Mouse (Mus musculus): ENCODE data around the gene Tarm1. TPM values are rescaled to one million over a fixed set of nuclear protein-coding genes. Genes with fewer than 3 reads are reported as not detected.

The Tarm1 gene
- polyA plus RNA-seq (2014; fragmentation: Nextera tagmentation; extraction: Ambion mirVana), result not detected in 2 replicates

- DNase-seq (ENCODE audit: low spot score), result no peak
- Histone ChIP-seq H3K4me1 (ENCODE audit: control insufficient read depth, insufficient read depth, low read length) (no peaks in the 10 kb centered on the region), H3K4me2 (ENCODE audit: low read depth) (no peak within 1 kb of the TSS), H3K27me3 (ENCODE audit: control insufficient read depth, insufficient read depth, low read length) (no peaks in the 10 kb centered on the region), H3K9ac (ENCODE audit: low read length) (no peak within 1 kb of the TSS), H3K27ac (ENCODE audit: low read depth, low read length) (no peak within 1 kb of the TSS), H3K36me3 (ENCODE audit: control insufficient read depth, insufficient read depth, low read length) (no peaks in the 10 kb centered on the region), H3K4me3 (ENCODE audit: low read depth, low read length) (no peak within 1 kb of the TSS), H3K9me3 (ENCODE audit: control insufficient read depth, low read length) (no peaks in the 10 kb centered on the region)
- no peak for ATAC-seq (ENCODE audit: insufficient read depth, low FRiP score, low TSS enrichment)
- WGBS, result 86% methylated on average over 6 of the region's 6 CpGs
These were observed at the start of gene Tarm1 for GRCm38 (mm10) chr7:3502439-3502838. TSS of gene Tarm1 (minus strand) at chr7:3502624.

GRCm38 (mm10) chr7:3505913-3506312 lies 3.5 kb upstream of the Tarm1 start:
- ATAC-seq (ENCODE audit: insufficient read depth, low FRiP score, low TSS enrichment) (no peak), DNase-seq (ENCODE audit: low spot score) (no peak)
- no peak overlapping the region for H3K4me3 ChIP-seq (ENCODE audit: low read depth, low read length)
- H3K27ac ChIP-seq (ENCODE audit: low read depth, low read length), result no peak overlapping the region
- H3K9ac ChIP-seq (ENCODE audit: low read length), result no peak overlapping the region
- no peaks in the 10 kb centered on the region for H3K9me3 ChIP-seq (ENCODE audit: control insufficient read depth, low read length)
- H3K4me1 ChIP-seq (ENCODE audit: control insufficient read depth, insufficient read depth, low read length), result no peaks in the 10 kb centered on the region
- H3K27me3 ChIP-seq (ENCODE audit: control insufficient read depth, insufficient read depth, low read length), result no peaks in the 10 kb centered on the region
- 78% methylated on average over 3 of the region's 3 CpGs for WGBS
- no peak overlapping the region for H3K4me2 ChIP-seq (ENCODE audit: low read depth)
- H3K36me3 ChIP-seq (ENCODE audit: control insufficient read depth, insufficient read depth, low read length), result no peaks in the 10 kb centered on the region

DNA sequence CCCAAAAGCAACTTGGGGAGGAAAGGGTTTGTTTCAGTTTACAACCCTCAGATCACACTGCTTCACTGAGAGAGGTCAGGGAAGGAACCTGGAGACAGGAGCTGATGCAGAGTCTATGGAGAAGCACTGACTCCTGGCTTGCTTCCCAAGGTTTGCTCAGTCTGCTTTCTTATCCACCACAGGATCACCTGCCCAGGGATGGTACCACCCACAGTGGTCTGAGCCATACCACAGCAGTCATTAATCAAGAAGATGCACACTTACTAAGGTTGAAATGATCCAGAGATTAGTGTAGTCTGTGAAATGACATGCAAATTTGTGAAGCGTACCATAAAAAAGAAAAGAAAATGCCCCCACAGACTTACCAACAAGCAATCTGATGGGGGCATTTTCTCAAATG lies 2.0 kb downstream of the Tarm1 start:
- Histone ChIP-seq H3K27me3 (ENCODE audit: control insufficient read depth, insufficient read depth, low read length) (no peaks in the 10 kb centered on the region), H3K4me3 (ENCODE audit: low read depth, low read length) (no peak overlapping the region), H3K4me1 (ENCODE audit: control insufficient read depth, insufficient read depth, low read length) (no peaks in the 10 kb centered on the region), H3K9ac (ENCODE audit: low read length) (no peak overlapping the region), H3K4me2 (ENCODE audit: low read depth) (no peak overlapping the region), H3K9me3 (ENCODE audit: control insufficient read depth, low read length) (no peaks in the 10 kb centered on the region), H3K36me3 (ENCODE audit: control insufficient read depth, insufficient read depth, low read length) (no peaks in the 10 kb centered on the region), H3K27ac (ENCODE audit: low read depth, low read length) (no peak overlapping the region)
- no peak for ATAC-seq (ENCODE audit: insufficient read depth, low FRiP score, low TSS enrichment)
- WGBS, result 84% methylated on average over 1 of the region's 1 CpGs
- no peak for DNase-seq (ENCODE audit: low spot score)

- Histone ChIP-seq H3K9ac (ENCODE audit: low read length) (no peak overlapping the region), H3K9me3 (ENCODE audit: control insufficient read depth, low read length) (peaks cover 2% of the 10 kb centered on the region; the same call in 1 of the 2 replicates), H3K27me3 (ENCODE audit: control insufficient read depth, insufficient read depth, low read length) (no peaks in the 10 kb centered on the region), H3K36me3 (ENCODE audit: control insufficient read depth, insufficient read depth, low read length) (no peaks in the 10 kb centered on the region), H3K27ac (ENCODE audit: low read depth, low read length) (no peak overlapping the region), H3K4me3 (ENCODE audit: low read depth, low read length) (no peak overlapping the region), H3K4me1 (ENCODE audit: control insufficient read depth, insufficient read depth, low read length) (no peaks in the 10 kb centered on the region), H3K4me2 (ENCODE audit: low read depth) (no peak overlapping the region)
- ATAC-seq (ENCODE audit: insufficient read depth, low FRiP score, low TSS enrichment) (no peak), DNase-seq (ENCODE audit: low spot score) (no peak)
- WGBS, result 90% methylated on average over 6 of the region's 6 CpGs
These were observed 20.3 kb downstream of the Tarm1 start for GRCm38 (mm10) chr7:3481948-3482608.

- no peaks in the 10 kb centered on the region for H3K4me1 ChIP-seq (ENCODE audit: control insufficient read depth, insufficient read depth, low read length)
- H3K9ac ChIP-seq (ENCODE audit: low read length), result no peak overlapping the region
- H3K4me3 ChIP-seq (ENCODE audit: low read depth, low read length), result no peak overlapping the region
- whole genome bisulfite sequencing, result 74% methylated on average over 5 of the region's 5 CpGs
- no peak for DNase-seq (ENCODE audit: low spot score)
- no peak for ATAC-seq (ENCODE audit: insufficient read depth, low FRiP score, low TSS enrichment)
- no peaks in the 10 kb centered on the region for H3K27me3 ChIP-seq (ENCODE audit: control insufficient read depth, insufficient read depth, low read length)
- no peaks in the 10 kb centered on the region; the same call in 1 of the 2 replicates for H3K9me3 ChIP-seq (ENCODE audit: control insufficient read depth, low read length)
- H3K27ac ChIP-seq (ENCODE audit: low read depth, low read length), result no peak overlapping the region
- no peak overlapping the region for H3K4me2 ChIP-seq (ENCODE audit: low read depth)
- H3K36me3 ChIP-seq (ENCODE audit: control insufficient read depth, insufficient read depth, low read length), result no peaks in the 10 kb centered on the region
These were observed 25.7 kb downstream of the Tarm1 start for GRCm38 (mm10) chr7:3476728-3477127.

GRCm38 (mm10) chr7:3474291-3475080 lies 27.9 kb downstream of the Tarm1 start:
- Histone ChIP-seq H3K9ac (ENCODE audit: low read length) (peak overlapping the region; percentile 26; the same call in 1 of the 2 replicates), H3K4me2 (ENCODE audit: low read depth) (peak overlapping the region; percentile 27), H3K9me3 (ENCODE audit: control insufficient read depth, low read length) (no peaks in the 10 kb centered on the region), H3K36me3 (ENCODE audit: control insufficient read depth, insufficient read depth, low read length) (no peaks in the 10 kb centered on the region), H3K27ac (ENCODE audit: low read depth, low read length) (no peak overlapping the region), H3K4me1 (ENCODE audit: control insufficient read depth, insufficient read depth, low read length) (no peaks in the 10 kb centered on the region), H3K27me3 (ENCODE audit: control insufficient read depth, insufficient read depth, low read length) (no peaks in the 10 kb centered on the region), H3K4me3 (ENCODE audit: low read depth, low read length) (no peak overlapping the region; the same call in 1 of the 2 replicates)
- WGBS, result 5% methylated on average over 19 of the region's 19 CpGs
- ATAC-seq (ENCODE audit: insufficient read depth, low FRiP score, low TSS enrichment), result no peak
- DNase-seq (ENCODE audit: low spot score), result peak; percentile 27

DNA sequence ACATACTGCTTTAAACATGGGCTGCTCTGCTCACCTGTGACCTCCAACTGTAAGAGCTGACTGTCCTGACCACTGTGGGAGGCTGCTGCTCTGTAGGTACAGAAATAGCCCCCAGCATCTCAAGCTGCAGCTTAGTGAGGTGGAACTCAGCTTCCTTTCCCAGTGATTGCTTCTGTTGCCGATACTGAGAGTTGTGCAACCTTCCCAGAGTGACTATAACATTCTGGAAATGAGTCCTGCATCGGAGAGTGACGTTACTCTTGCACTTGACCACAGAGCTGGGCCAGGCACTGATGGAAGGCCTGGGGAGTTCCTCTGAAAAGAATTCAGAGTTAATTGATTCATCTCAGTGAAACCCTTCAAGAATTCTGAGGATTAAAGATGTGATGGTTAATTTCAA lies 29.6 kb downstream of the Tarm1 start:
- H3K36me3 ChIP-seq (ENCODE audit: control insufficient read depth, insufficient read depth, low read length), result no peaks in the 10 kb centered on the region
- no peak overlapping the region for H3K9ac ChIP-seq (ENCODE audit: low read length)
- H3K4me1 ChIP-seq (ENCODE audit: control insufficient read depth, insufficient read depth, low read length), result no peaks in the 10 kb centered on the region
- no peaks in the 10 kb centered on the region for H3K9me3 ChIP-seq (ENCODE audit: control insufficient read depth, low read length)
- no peak for ATAC-seq (ENCODE audit: insufficient read depth, low FRiP score, low TSS enrichment)
- 84% methylated on average over 3 of the region's 3 CpGs for WGBS
- H3K27ac ChIP-seq (ENCODE audit: low read depth, low read length), result no peak overlapping the region
- H3K27me3 ChIP-seq (ENCODE audit: control insufficient read depth, insufficient read depth, low read length), result no peaks in the 10 kb centered on the region
- H3K4me3 ChIP-seq (ENCODE audit: low read depth, low read length), result no peak overlapping the region
- DNase-seq (ENCODE audit: low spot score), result no peak
- H3K4me2 ChIP-seq (ENCODE audit: low read depth), result no peak overlapping the region

- H3K4me2 ChIP-seq (ENCODE audit: low read depth), result no peak overlapping the region
- WGBS, result 74% methylated on average over 2 of the region's 2 CpGs
- no peak overlapping the region for H3K4me3 ChIP-seq (ENCODE audit: low read depth, low read length)
- H3K36me3 ChIP-seq (ENCODE audit: control insufficient read depth, insufficient read depth, low read length), result no peaks in the 10 kb centered on the region
- no peak overlapping the region for H3K9ac ChIP-seq (ENCODE audit: low read length)
- DNase-seq (ENCODE audit: low spot score) (no peak), ATAC-seq (ENCODE audit: insufficient read depth, low FRiP score, low TSS enrichment) (no peak)
- H3K9me3 ChIP-seq (ENCODE audit: control insufficient read depth, low read length), result no peaks in the 10 kb centered on the region
- no peaks in the 10 kb centered on the region for H3K27me3 ChIP-seq (ENCODE audit: control insufficient read depth, insufficient read depth, low read length)
- no peak overlapping the region for H3K27ac ChIP-seq (ENCODE audit: low read depth, low read length)
- no peaks in the 10 kb centered on the region for H3K4me1 ChIP-seq (ENCODE audit: control insufficient read depth, insufficient read depth, low read length)
These were observed 33.8 kb downstream of the Tarm1 start for GRCm38 (mm10) chr7:3468614-3469013.

DNA sequence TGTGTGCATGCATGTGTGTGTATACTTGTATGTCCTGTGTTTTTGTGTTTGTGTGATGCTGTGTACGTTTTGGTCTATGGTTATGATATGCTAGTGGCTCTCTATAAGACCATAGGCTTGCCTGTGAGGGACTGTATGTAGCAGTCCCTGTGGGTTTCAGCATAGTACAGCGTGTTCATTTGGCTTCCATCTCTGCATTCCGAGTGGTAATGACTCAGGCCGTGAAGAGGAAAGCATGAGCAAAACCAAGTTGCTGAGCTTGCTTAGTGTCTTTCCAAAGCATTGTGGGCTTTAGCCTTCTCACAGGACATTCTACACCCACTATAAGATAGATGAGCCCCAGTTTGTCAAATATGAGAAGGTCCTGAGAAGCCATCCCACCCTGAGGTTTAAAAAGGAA lies 39.1 kb downstream of the Tarm1 start:
- Histone ChIP-seq H3K4me2 (ENCODE audit: low read depth) (no peak overlapping the region), H3K27ac (ENCODE audit: low read depth, low read length) (no peak overlapping the region), H3K4me3 (ENCODE audit: low read depth, low read length) (no peak overlapping the region), H3K4me1 (ENCODE audit: control insufficient read depth, insufficient read depth, low read length) (no peaks in the 10 kb centered on the region), H3K9me3 (ENCODE audit: control insufficient read depth, low read length) (0 out of 2 replicates have a peak, but pooled peaks cover 2% of the 10 kb centered on the region), H3K27me3 (ENCODE audit: control insufficient read depth, insufficient read depth, low read length) (no peaks in the 10 kb centered on the region), H3K36me3 (ENCODE audit: control insufficient read depth, insufficient read depth, low read length) (no peaks in the 10 kb centered on the region), H3K9ac (ENCODE audit: low read length) (no peak overlapping the region)
- 87% methylated on average over 4 of the region's 4 CpGs for WGBS
- DNase-seq (ENCODE audit: low spot score), result no peak
- no peak for ATAC-seq (ENCODE audit: insufficient read depth, low FRiP score, low TSS enrichment)

All from neural tube, embryonic 11.5 days (tissue).